Comparison of ENCODE assay signal across 8 mouse cellular contexts in the genomic region with DNA sequence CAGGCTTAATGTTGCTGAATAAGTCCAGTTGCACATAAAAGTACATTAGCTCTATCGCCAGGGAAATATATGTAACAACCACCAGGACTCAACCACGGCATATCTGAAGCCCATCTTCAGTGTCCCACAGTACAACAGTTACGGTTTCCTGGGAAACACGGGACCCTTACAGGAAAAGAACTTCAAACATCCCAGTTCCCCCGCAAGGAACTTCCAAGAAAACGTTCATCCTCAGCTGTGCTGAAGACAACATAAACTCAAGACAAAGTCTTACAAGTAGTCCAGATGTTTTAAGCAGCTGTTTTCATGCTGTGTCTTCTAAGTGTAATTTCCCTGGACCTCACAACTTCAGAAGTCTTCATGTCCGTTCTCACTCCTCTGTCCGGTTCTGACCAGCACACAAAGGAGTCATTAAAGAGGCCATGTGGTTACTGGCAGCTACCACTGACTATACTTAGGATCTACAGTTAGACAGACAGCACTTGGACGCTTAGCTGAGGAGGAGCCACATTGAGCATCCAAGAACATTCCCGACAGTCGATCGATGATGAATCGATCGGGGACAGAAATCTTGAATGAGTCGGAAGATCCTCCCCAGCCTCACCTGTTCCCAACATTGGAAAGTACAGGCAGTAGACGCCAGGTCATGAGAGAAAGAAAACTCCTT. TPM values are rescaled to one million over a fixed set of nuclear protein-coding genes. Genes with fewer than 3 reads are reported as not detected.
DNase-seq lines count a peak whose midpoint lies in the region; ATAC-seq and TF ChIP-seq lines count a peak whose summit lies in the region.

No protein-coding gene starts in this region.

- no peaks in the 10 kb centered on the region for H3K9me3 ChIP-seq in hindbrain, embryonic 11.5 days (ENCODE audit: control insufficient read depth, low read length)
- no peaks in the 10 kb centered on the region for H3K9me3 ChIP-seq in liver, embryonic 16.5 days (replicated peaks; ENCODE audit: control insufficient read depth, low read length)
- H3K9me3 ChIP-seq in stomach, embryonic 16.5 days (replicated peaks; ENCODE audit: control insufficient read depth, low read length) = no peaks in the 10 kb centered on the region

- ATAC-seq in hindbrain, embryonic 11.5 days (ENCODE audit: low FRiP score) = 0 out of 2 replicates have a peak, but pooled peaks have one; percentile 16
- ATAC-seq in liver, embryonic 16.5 days (ENCODE audit: low read depth) = no peak
- no peak for ATAC-seq in stomach, embryonic 16.5 days (ENCODE audit: insufficient read depth, low FRiP score)

- TF ChIP-seq POLR2A in thymus, adult 2 months (IDR thresholded peaks at IDR 0.05; ENCODE audit: control insufficient read depth, extremely low read depth, insufficient read depth, low read length, poor library complexity) = no peak

- H3K27ac ChIP-seq in thymus, adult 2 months (ENCODE audit: control insufficient read depth, insufficient read depth, low read length) = no peak overlapping the region
- H3K27ac ChIP-seq in hindbrain, embryonic 11.5 days (ENCODE audit: low read depth, low read length) = peak overlapping the region; percentile 74; the same call in 1 of the 2 replicates
- peak overlapping the region; percentile 86 for H3K27ac ChIP-seq in liver, embryonic 16.5 days (ENCODE audit: low read length)
- H3K27ac ChIP-seq in stomach, embryonic 16.5 days (ENCODE audit: low read length) = no peak overlapping the region

- 7% methylated on average over 16 of the region's 16 CpGs for WGBS in thymus, adult 2 months
- 9% methylated on average over 16 of the region's 16 CpGs for WGBS in hindbrain, embryonic 11.5 days
- 4% methylated on average over 16 of the region's 16 CpGs for WGBS in liver, embryonic 16.5 days (ENCODE audit: insufficient replicate concordance)
- WGBS in stomach, embryonic 16.5 days = 5% methylated on average over 16 of the region's 16 CpGs

- TF ChIP-seq CTCF in thymus, adult 2 months (IDR thresholded peaks at IDR 0.05; ENCODE audit: borderline replicate concordance, control insufficient read depth, extremely low read depth, insufficient read depth, low read length, poor library complexity) = no peak

- H3K27me3 ChIP-seq in thymus, adult 2 months (ENCODE audit: control insufficient read depth, insufficient read depth, low read length) = no peaks in the 10 kb centered on the region
- no peaks in the 10 kb centered on the region for H3K27me3 ChIP-seq in hindbrain, embryonic 11.5 days (ENCODE audit: control insufficient read depth, insufficient read depth, low read length)
- no peaks in the 10 kb centered on the region for H3K27me3 ChIP-seq in liver, embryonic 16.5 days (ENCODE audit: control insufficient read depth, insufficient read depth, low read depth, low read length)
- no peaks in the 10 kb centered on the region for H3K27me3 ChIP-seq in stomach, embryonic 16.5 days (ENCODE audit: control insufficient read depth, insufficient read depth, low read length)

- H3K36me3 ChIP-seq in thymus, adult 2 months (ENCODE audit: control insufficient read depth, insufficient read depth, low read length) = no peaks in the 10 kb centered on the region
- no peaks in the 10 kb centered on the region for H3K36me3 ChIP-seq in hindbrain, embryonic 11.5 days (ENCODE audit: control insufficient read depth, insufficient read depth, low read length)
- no peaks in the 10 kb centered on the region for H3K36me3 ChIP-seq in liver, embryonic 16.5 days (ENCODE audit: control insufficient read depth, insufficient read depth)
- no peaks in the 10 kb centered on the region for H3K36me3 ChIP-seq in stomach, embryonic 16.5 days (ENCODE audit: control insufficient read depth, insufficient read depth, low read length)

- peaks cover 14% of the 10 kb centered on the region for H3K4me1 ChIP-seq in thymus, adult 2 months (replicated peaks; ENCODE audit: control insufficient read depth, insufficient read depth, low read length)
- H3K4me1 ChIP-seq in hindbrain, embryonic 11.5 days (replicated peaks; ENCODE audit: control insufficient read depth, insufficient read depth, low read length) = peaks cover 5% of the 10 kb centered on the region; the same call in 1 of the 2 replicates
- peaks cover 14% of the 10 kb centered on the region for H3K4me1 ChIP-seq in liver, embryonic 16.5 days (ENCODE audit: control insufficient read depth, low read depth, low read length)
- peaks cover 13% of the 10 kb centered on the region for H3K4me1 ChIP-seq in stomach, embryonic 16.5 days (ENCODE audit: control insufficient read depth, insufficient read depth, low read length)

- H3K4me2 ChIP-seq in hindbrain, embryonic 11.5 days (replicated peaks; ENCODE audit: low read depth, low read length) = peak overlapping the region; percentile 65
- peak overlapping the region; percentile 78 for H3K4me2 ChIP-seq in liver, embryonic 16.5 days (ENCODE audit: low read depth, low read length)
- peak overlapping the region; percentile 62 for H3K4me2 ChIP-seq in stomach, embryonic 16.5 days (ENCODE audit: low read depth, low read length)

- H3K4me3 ChIP-seq in thymus, adult 2 months (ENCODE audit: control insufficient read depth, insufficient read depth, low read length) = peak overlapping the region; percentile 78
- peak overlapping the region; percentile 93 for H3K4me3 ChIP-seq in hindbrain, embryonic 11.5 days (ENCODE audit: low read depth, low read length)
- H3K4me3 ChIP-seq in liver, embryonic 16.5 days (ENCODE audit: low read depth, low read length) = peak overlapping the region; percentile 98
- H3K4me3 ChIP-seq in stomach, embryonic 16.5 days (replicated peaks; ENCODE audit: low read length) = peak overlapping the region; percentile 86

- no peak for DNase-seq in thymus, adult 2 months
- DNase-seq in thymus, postnatal 14 days = no peak
- peak; percentile 73 for DNase-seq in embryo, embryonic 10.5 days (ENCODE audit: low spot score)
- peak; percentile 65 for DNase-seq in hindbrain, embryonic 11.5 days (ENCODE audit: low spot score)
- no peak for DNase-seq in urinary bladder, adult 2 months (ENCODE audit: low spot score)
- DNase-seq in frontal cortex, postnatal 25 days (ENCODE audit: low spot score in 2 of 2) = no peak

- peak overlapping the region; percentile 85 for H3K9ac ChIP-seq in hindbrain, embryonic 11.5 days (ENCODE audit: low read depth, low read length)
- peak overlapping the region; percentile 99 for H3K9ac ChIP-seq in liver, embryonic 16.5 days (ENCODE audit: low read depth, low read length)
- H3K9ac ChIP-seq in stomach, embryonic 16.5 days (ENCODE audit: low read length) = peak overlapping the region; percentile 94

RNA-seq across cellular contexts. Expression of a gene that starts 0.9 kb away (rescaled TPM):
- polyA plus RNA-seq in thymus, adult 2 months (2012; rRNA removed) = 25.2 and 25.7 TPM in 2 replicates
- 25.4 and 26.6 TPM in 2 replicates for polyA plus RNA-seq in hindbrain, embryonic 11.5 days (2014; fragmentation: Nextera tagmentation; extraction: Ambion mirVana)
- polyA plus RNA-seq in liver, embryonic 16.5 days (2015; fragmentation: Nextera tagmentation; extraction: Ambion mirVana) = 10.2 and 10.7 TPM in 2 replicates
- polyA plus RNA-seq in stomach, embryonic 16.5 days (2015; fragmentation: Nextera tagmentation; extraction: Ambion mirVana) = 11.6 and 14.4 TPM in 2 replicates
- polyA plus RNA-seq in urinary bladder, adult 2 months (2012; rRNA removed) = 14.4 and 15.2 TPM in 2 replicates

RNA-seq across cellular contexts. Expression of a gene that starts 0.9 kb away (rescaled TPM):
- 3.6 and 4.7 TPM in 2 replicates for polyA plus RNA-seq in thymus, adult 2 months (2012; rRNA removed)
- 88.8 and 93.7 TPM in 2 replicates for polyA plus RNA-seq in hindbrain, embryonic 11.5 days (2014; fragmentation: Nextera tagmentation; extraction: Ambion mirVana)
- polyA plus RNA-seq in liver, embryonic 16.5 days (2015; fragmentation: Nextera tagmentation; extraction: Ambion mirVana) = 43.2 and 44.2 TPM in 2 replicates
- polyA plus RNA-seq in stomach, embryonic 16.5 days (2015; fragmentation: Nextera tagmentation; extraction: Ambion mirVana) = 115 and 117 TPM in 2 replicates
- 43.6 and 55.7 TPM in 2 replicates for polyA plus RNA-seq in urinary bladder, adult 2 months (2012; rRNA removed)

RNA-seq across cellular contexts. Expression of a gene that starts 38.5 kb away (rescaled TPM):
- polyA plus RNA-seq in thymus, adult 2 months (2012; rRNA removed) = 42.0 and 44.1 TPM in 2 replicates
- 59.4 and 63.3 TPM in 2 replicates for polyA plus RNA-seq in hindbrain, embryonic 11.5 days (2014; fragmentation: Nextera tagmentation; extraction: Ambion mirVana)
- polyA plus RNA-seq in liver, embryonic 16.5 days (2015; fragmentation: Nextera tagmentation; extraction: Ambion mirVana) = 19.5 and 20.5 TPM in 2 replicates
- polyA plus RNA-seq in stomach, embryonic 16.5 days (2015; fragmentation: Nextera tagmentation; extraction: Ambion mirVana) = 64.7 and 77.5 TPM in 2 replicates
- polyA plus RNA-seq in urinary bladder, adult 2 months (2012; rRNA removed) = 47.4 and 49.2 TPM in 2 replicates

RNA-seq across cellular contexts. Expression of a gene that starts 46.9 kb away (rescaled TPM):
- polyA plus RNA-seq in thymus, adult 2 months (2012; rRNA removed) = 9.9 and 14.5 TPM in 2 replicates
- 22.5 and 23.7 TPM in 2 replicates for polyA plus RNA-seq in hindbrain, embryonic 11.5 days (2014; fragmentation: Nextera tagmentation; extraction: Ambion mirVana)
- 8.3 and 8.5 TPM in 2 replicates for polyA plus RNA-seq in liver, embryonic 16.5 days (2015; fragmentation: Nextera tagmentation; extraction: Ambion mirVana)
- 21.4 and 21.7 TPM in 2 replicates for polyA plus RNA-seq in stomach, embryonic 16.5 days (2015; fragmentation: Nextera tagmentation; extraction: Ambion mirVana)
- polyA plus RNA-seq in urinary bladder, adult 2 months (2012; rRNA removed) = 7.9 and 8.3 TPM in 2 replicates

Comparison
In these comparisons a context has a peak if more than half of its experiments do, and no peak if none do; other contexts are left out.
1. DNase-seq: peak in embryo, embryonic 10.5 days (single experiment) and hindbrain, embryonic 11.5 days (single experiment); none in thymus, adult 2 months (single experiment), thymus, postnatal 14 days (single experiment), urinary bladder, adult 2 months (single experiment) and frontal cortex, postnatal 25 days (0 of 2).
2. H3K27ac ChIP-seq: peak in hindbrain, embryonic 11.5 days (single experiment) and liver, embryonic 16.5 days (single experiment); none in thymus, adult 2 months (single experiment) and stomach, embryonic 16.5 days (single experiment).
3. Peak in every context shown above with its lines, with median percentiles within 50 percentile points of each other: H3K4me3 ChIP-seq, H3K4me2 ChIP-seq and H3K9ac ChIP-seq.